Mouse (Mus musculus): ENCODE results near the gene Mfsd5. TPM values are rescaled to one million over a fixed set of nuclear protein-coding genes. Genes with fewer than 3 reads are reported as not detected.
A peak's percentile ranks its signal among the peaks of the same experiment; 100 is the strongest.

Gene Mfsd5
- polyA plus RNA-seq, 3 experiments from 2014 or later: 30.8 to 33.1 (median 31.8) TPM

DNA sequence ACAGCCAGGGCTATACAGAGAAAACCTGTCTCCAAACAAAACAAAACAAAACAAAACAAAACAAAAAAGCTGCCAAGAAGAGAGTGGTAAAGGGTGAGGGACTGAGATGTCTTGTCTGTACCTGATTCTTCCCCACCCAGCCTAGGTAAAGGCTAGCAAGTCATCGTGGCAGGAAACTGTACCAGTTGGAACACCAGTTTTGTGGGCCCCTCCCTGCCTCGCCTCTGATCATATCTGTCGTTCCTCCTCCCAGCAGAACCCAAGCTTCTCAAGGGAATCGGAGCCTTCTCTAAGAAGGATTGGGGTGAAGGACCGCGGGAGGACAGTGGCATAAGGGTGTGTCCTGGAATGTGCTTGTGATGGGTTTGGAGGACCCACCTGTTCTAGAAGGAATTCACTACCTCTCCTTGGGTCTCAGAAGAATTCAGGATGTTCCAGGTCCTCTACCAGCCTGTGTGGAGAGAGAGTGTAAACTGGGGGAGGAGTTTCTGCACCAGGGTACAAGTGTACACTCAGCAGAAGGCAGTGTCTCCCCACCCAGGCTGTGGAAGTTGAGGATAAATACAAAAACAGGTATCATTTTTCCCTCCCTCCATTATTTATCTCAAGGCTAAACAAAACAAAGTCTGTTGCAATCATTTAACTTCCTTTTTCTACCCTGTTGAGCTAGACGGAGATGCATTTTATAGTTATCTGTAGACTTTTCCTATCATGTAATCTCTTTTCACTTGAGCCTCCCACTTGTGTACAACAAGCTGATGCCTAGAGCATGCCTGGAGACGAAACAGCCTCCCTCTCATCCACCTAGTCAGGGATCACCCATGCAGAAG lies 3.4 kb downstream of the Mfsd5 start:
- ATAC-seq: no peak

DNA sequence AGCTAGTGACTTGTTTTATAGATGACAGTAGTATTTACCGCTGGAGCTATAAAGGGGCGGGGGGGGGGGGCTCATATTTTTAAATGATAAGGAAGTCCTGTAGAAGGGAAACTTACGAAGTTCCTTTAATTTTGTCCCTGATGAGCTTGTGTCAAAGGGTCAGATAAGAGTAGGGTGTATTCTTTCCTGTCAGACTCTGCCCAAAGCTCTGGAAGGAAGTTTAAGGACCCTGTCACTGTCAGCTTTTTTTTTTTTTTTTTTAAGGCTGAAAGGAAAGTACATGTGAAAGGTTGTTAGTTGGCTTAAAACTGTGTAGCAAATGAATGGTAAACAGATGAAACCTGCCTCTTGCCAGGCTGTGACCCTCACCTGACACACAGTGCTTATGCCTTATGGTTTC lies 4.4 kb downstream of the Mfsd5 start:
- ATAC-seq: no peak

DNA sequence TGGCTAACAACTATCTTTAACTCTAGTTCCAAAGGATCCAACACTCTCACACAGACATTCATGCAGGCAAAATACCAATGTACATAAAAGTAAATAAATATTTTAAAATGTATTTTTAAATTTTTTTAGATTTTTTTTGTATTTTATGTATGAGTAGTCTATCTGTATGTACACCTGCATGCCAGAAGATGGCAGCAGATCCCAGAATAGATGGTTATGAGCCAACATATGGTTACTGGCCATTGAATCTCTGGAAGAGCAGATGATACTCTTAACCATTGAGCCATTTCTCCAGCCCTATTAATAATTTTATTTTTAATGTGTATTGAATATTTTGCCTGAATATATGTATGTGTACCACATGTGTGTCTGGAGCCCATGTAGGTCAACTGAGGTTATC lies 8.1 kb downstream of the Mfsd5 start:
- ATAC-seq: peak; percentile 63

DNA sequence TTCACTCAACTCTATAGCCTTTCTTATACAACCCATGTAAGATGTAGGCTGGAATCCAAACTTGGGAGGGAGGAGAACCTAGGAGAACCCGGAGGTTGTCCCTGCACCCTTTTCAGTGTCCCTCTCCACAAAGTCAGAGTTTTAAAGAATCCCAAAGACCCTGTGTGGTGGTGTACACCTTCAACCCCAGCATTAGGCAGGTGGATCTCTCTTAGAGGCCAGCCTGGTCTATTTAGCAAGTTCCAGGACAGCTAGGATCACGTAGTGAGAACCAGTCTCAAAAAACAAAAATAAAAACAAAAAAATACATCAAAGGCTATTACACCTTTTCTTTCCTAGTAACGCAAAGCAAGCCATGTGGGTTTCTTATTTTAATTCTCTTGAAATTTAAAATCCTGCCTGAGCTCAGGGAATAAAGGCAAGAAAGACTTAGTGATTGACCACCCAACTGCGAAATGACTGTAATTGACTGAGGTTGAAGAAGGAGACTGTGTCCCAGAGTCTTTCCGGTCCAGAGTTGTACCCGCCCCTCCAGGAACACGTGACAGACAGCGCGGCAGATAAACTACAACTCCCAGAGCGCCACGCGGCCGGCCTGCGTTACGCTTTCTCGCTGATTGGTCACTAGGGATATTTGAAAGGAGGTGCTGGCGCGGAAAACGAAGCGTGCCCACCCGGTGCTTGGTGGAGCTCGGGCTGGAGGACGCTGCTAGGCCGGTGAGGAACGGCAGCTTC lies 16.5 kb downstream of the Mfsd5 start, which contains the start of gene Espl1:
TSS of gene Espl1 (plus strand) at position 634 of the 735 bp plus-strand sequence.
- ATAC-seq: peak; percentile 100

DNA sequence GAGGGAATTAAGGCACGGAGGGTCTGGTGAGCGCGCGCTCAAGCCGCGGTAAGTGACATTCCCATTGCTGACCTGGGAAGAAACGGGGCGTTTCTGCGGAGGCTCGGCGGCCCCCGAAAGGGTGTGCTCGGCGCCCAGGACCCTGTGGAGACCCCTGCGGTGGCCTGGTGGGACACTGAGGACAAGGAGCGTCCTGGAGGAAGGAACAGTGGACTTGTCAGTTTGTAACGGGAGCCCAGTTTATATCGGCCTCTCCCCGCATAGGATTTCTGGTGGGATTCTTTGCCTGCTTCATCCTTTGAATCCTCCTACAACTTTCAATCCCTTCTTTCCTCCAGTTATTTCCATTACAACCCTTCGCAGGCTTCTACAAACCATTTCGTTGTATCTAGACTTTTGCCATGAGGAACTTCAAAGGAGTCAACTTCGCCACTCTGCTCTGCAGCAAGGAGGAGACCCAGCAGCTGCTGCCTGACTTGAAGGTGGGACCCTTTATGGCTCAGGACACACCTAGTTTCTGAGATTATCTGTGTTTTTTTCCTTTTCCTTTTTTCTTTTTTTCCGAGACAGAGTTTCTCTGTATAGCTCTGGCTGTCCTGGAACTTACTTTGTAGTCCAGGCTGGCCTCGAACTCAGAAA lies 17.2 kb downstream of the Mfsd5 start:
- ATAC-seq: no peak

DNA sequence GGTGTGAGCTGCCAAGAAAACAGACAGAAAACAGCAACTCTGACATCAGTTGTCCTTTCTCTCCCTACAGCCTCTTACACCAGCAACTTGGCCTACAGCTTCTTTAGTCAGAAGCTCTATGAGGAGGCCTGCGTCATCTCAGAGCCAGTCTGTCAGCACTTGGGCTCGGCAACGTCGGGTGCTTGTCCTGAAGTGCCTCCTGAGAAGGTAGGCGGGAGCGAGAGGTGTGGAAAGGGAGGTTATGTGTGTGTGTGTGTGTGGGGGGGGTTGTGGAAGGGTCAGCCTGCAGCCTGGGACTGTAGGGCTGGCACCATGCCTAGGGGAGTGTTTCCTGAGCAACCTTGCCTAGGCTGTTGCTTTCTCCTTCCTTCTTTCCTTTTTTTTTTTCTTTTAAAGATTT lies 23.3 kb downstream of the Mfsd5 start:
- no peak for ATAC-seq

DNA sequence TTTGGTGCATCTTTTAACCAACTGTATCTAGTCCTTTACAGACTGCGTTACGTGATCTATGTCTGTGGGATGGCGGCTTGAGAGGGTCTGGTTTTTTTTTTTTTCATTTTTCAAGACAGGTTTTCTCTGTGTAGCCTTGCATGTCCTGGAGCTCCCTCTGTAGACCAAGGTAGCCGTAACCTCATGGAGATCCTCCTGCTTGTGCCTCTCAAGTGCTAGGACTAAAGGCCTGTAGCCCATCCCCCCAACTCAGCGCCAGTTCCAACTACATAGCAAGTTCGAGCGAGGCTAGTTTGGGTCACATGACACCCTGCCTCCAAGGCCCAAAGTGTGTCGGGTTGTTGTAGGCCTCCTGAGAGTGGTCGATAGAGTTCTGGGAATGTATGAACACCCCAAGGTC lies 29.5 kb downstream of the Mfsd5 start:
- ATAC-seq: no peak

DNA sequence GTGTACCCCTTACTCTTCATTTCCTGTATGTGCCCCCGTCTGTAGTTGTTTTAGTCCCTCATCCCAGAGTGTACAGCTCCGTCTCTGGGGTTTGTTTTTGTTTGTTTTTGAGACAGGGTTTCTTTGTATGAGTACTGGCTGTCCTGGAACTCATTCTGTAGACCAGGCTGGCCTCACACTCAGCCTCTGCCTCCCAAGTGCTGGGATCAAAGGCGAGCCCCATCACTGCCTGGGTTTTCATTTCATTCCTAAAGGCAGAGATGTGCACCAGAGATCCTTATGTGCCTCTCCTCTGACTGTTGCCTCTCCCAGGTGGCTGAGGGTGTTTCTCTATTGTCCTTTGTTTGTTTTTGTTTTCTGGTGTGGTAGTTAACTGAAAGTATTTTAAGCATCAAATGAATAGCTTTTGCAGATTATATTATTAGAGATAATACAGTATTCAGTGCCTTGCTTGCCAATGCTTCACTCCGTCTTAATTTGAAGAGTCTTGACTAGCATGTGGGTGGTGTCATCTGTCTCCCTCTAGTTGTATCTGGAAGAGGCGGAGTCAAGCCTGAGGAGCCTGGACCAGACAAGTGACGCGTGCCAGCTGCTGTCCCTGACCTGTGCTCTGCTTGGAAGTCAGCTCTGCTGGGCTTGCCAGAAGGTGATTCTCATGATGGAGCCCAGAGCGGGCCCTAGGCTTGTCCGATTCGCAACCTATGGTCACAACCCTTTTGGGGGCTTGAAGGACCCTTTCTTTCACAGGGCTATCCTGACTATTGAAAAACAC lies 31.0 kb downstream of the Mfsd5 start:
- ATAC-seq: no peak

DNA sequence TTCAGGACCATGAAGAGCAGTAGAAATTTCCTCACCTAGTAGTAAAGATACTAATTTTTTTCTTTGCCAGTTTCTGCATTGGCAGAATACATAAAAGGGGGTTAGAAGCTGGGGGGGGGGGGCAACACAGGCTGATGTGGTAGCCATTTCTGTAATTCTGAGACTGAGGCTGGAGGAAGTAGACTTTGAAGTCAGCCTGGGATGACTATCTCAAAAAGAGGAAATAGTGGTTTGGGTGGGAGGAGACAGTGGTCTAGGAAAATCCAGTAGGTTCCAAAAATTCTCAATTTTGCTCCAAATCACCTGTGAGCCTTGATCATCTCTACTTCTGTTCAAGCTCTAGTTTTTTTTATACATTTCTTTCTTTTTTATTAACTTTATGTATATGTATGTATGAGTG lies 32.2 kb downstream of the Mfsd5 start:
- ATAC-seq: no peak

DNA sequence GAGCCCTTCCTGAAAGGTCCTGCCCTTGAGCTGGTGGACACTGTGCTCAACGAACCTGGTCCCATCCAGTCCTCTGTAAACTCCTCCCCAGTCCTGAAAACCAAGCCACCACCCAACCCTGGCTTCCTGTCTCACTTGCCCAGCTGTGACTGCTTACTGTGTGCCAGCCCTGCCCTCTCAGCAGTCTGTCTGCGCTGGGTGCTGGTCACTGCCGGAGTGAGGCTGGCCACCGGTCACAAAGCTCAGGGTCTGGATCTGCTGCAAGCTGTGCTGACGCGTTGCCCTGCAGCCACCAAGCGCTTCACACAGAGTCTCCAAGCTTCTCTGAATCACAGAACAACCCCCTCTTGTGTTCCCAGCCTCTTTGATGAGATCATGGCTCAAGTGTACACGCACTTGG lies 36.0 kb downstream of the Mfsd5 start:
- no peak for ATAC-seq

DNA sequence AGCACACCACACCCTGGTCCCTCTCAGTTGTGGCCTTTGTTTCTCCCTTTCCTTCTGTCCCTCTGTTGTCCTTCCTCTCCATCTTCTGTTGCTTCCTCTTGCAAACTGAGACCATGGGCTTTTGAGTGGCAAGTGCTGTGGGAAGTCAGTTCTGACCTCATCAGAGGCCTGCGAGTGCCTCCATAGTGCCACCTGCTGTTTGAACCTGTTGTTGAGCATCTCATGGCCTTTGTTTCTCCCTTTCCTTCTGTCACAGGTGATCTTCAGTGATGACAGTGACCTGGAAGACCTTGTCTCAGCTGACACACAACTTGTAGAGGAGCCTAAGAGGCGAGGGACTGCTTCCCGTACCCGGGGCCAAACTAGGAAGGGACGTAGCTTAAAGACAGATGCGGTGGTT lies 37.0 kb downstream of the Mfsd5 start:
- peak; percentile 80 for ATAC-seq

DNA sequence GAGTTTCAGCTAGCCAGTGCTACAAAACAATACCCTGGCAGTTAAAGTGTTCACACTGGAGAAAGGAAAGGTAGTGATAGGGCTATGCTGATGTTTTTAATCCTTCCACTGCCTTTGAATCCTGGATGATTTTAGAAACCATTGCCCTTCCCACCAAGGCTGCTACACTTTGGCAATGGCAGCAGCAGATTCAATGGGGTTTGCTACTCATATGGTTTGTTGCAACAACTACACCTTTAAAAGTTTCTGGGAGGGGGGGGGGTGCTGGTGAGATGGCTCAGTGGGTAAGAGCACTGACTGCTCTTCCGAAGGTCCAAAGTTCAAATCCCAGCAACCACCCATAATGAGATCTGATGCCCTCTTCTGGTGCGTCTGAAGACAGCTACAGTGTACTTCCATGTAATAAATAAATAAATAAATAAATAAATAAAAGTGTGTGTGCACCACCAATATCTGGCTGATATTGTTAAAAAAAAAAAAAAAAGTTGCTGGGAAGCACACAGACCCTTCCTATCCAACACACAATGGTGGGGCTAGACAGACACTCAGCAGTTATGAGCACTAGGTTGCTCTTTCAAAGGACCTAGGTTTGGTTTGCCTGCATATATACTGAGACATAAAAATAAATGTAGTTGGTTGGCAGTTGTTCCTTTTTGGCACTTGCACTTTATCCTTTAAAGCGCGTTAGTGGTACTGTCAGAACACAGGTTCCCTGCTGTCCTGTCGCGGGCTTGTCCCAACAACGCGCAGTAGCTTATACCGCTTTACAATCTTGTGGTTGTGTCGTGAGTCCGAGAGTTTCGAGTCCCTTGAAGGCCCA lies 45.6 kb downstream of the Mfsd5 start:
- no peak for ATAC-seq

DNA sequence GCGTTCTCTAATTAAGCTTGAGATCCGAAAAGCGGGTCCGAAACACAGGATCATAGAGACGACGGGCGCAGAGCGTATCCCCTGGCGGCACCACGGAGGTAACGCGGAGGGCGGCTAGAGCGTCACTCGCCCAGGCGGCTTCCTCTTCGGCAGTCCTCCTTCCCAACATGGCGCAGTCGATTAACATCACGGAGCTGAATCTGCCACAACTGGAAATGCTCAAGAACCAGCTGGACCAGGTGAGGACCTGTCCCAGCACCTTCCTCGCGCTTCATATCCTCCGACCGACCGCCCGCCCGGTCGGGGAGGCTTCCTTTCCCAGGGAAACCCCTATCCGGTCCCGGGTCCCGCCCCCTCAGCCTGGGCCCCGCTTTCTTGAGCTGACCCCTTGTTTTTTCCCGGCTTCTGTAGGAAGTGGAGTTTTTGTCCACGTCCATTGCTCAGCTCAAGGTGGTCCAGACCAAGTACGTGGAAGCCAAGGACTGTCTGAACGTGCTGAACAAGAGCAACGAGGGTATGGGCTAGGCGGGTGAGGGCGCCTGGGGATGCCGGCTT lies 46.8 kb downstream of the Mfsd5 start, which contains the start of gene Pfdn5:
TSS of gene Pfdn5 (plus strand) at position 95 of the 555 bp plus-strand sequence.
- peak; percentile 96 for ATAC-seq

DNA sequence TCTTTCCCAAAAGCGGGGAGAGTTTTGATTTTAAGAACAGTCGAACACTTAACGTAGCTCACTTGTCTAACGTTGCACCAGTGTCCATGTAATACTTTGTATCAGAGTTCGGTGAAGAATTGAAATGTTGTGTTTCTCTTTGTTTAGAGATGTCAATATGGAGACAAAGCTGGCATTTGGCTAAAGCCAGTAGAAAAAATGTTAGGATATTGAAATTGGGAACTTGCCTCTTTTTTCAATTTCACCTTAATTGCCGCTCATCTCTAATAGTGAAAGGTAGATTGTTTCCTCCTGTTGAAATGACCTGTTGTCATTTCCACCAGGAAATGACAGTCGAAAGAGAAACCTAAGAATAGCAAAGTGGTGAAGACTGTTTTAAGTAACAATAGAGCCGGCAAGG lies 47.6 kb downstream of the Mfsd5 start:
- ATAC-seq: no peak

Other genes with a start within 250 kb of the Mfsd5 start
- 100 to 1,000 TPM in 2 of 3 experiments, 10 to 100 TPM in 1; 90.5 to 131 (median 129) TPM for gene Eif4b, start 205.7 kb upstream of the Mfsd5 start, polyA plus RNA-seq (2017; shearing (Covaris generic))
- gene Tns2, start 179.0 kb upstream of the Mfsd5 start, polyA plus RNA-seq (2017; shearing (Covaris generic)): 1 to 10 TPM; 3.3 to 4.2 (median 3.8) TPM
- 10 to 100 TPM; 32.1 to 44.8 (median 33.6) TPM for gene Spryd3, start 143.2 kb upstream of the Mfsd5 start, polyA plus RNA-seq (2017; shearing (Covaris generic))
- gene Igfbp6, start 135.1 kb upstream of the Mfsd5 start, polyA plus RNA-seq (2017; shearing (Covaris generic)): under 1 TPM in 1 of 3 experiments, not detected in 2; 0.33 TPM
- 1 to 10 TPM in 2 of 3 experiments, under 1 TPM in 1; 0.94 to 4.9 (median 1.3) TPM for gene Soat2, start 128.9 kb upstream of the Mfsd5 start, polyA plus RNA-seq (2017; shearing (Covaris generic))
- 10 to 100 TPM; 20.3 to 33.3 (median 25.5) TPM for gene Zfp740, start 76.2 kb upstream of the Mfsd5 start, polyA plus RNA-seq (2017; shearing (Covaris generic))
- gene Csad, start 74.7 kb upstream of the Mfsd5 start, polyA plus RNA-seq (2017; shearing (Covaris generic)): 10 to 100 TPM in 2 of 3 experiments, 1 to 10 TPM in 1; 5.0 to 14.6 (median 14.0) TPM
- 100 to 1,000 TPM; 364 to 513 (median 397) TPM for gene Itgb7, start 47.5 kb upstream of the Mfsd5 start, polyA plus RNA-seq (2017; shearing (Covaris generic))
- gene Rarg, start 21.9 kb upstream of the Mfsd5 start, polyA plus RNA-seq (2017; shearing (Covaris generic)): 10 to 100 TPM; 15.5 to 18.4 (median 18.3) TPM
- not detected for gene Gm9918, start 8.9 kb upstream of the Mfsd5 start, polyA plus RNA-seq (2017; shearing (Covaris generic))
- gene Espl1, start 16.8 kb downstream of the Mfsd5 start, polyA plus RNA-seq (2017; shearing (Covaris generic)): 10 to 100 TPM in 1 of 3 experiments, 1 to 10 TPM in 2; 1.9 to 17.9 (median 3.2) TPM
- 1,000 to 10,000 TPM in 2 of 3 experiments, 100 to 1,000 TPM in 1; 936 to 1,841 (median 1,443) TPM for gene Pfdn5, start 46.7 kb downstream of the Mfsd5 start, polyA plus RNA-seq (2017; shearing (Covaris generic))
- gene Myg1, start 52.3 kb downstream of the Mfsd5 start, polyA plus RNA-seq (2017; shearing (Covaris generic)): 100 to 1,000 TPM; 102 to 153 (median 123) TPM
- 10 to 100 TPM; 39.8 to 53.2 (median 43.1) TPM for gene Aaas, start 71.3 kb downstream of the Mfsd5 start, polyA plus RNA-seq (2017; shearing (Covaris generic))
- gene Sp7, start 87.7 kb downstream of the Mfsd5 start, polyA plus RNA-seq (2017; shearing (Covaris generic)): not detected
- gene Sp1, start 126.7 kb downstream of the Mfsd5 start, polyA plus RNA-seq (2017; shearing (Covaris generic)): 10 to 100 TPM; 19.1 to 23.3 (median 22.6) TPM
- gene Amhr2, start 165.9 kb downstream of the Mfsd5 start, polyA plus RNA-seq (2017; shearing (Covaris generic)): not detected
- gene Prr13, start 179.6 kb downstream of the Mfsd5 start, polyA plus RNA-seq (2017; shearing (Covaris generic)): 1,000 to 10,000 TPM; 1,063 to 1,565 (median 1,138) TPM
- gene Pcbp2, start 191.1 kb downstream of the Mfsd5 start, polyA plus RNA-seq (2017; shearing (Covaris generic)): 100 to 1,000 TPM; 156 to 225 (median 201) TPM
- gene Gm10337, start 224.3 kb downstream of the Mfsd5 start, polyA plus RNA-seq (2017; shearing (Covaris generic)): not detected
- 1 to 10 TPM; 6.6 to 10.0 (median 7.5) TPM for gene Map3k12, start 237.6 kb downstream of the Mfsd5 start, polyA plus RNA-seq (2017; shearing (Covaris generic))
- 10 to 100 TPM; 22.8 to 34.5 (median 27.5) TPM for gene Tarbp2, start 238.7 kb downstream of the Mfsd5 start, polyA plus RNA-seq (2017; shearing (Covaris generic))
- 1 to 10 TPM; 1.1 to 6.1 (median 3.2) TPM for gene Npff, start 245.5 kb downstream of the Mfsd5 start, polyA plus RNA-seq (2017; shearing (Covaris generic))